Comparison of ENCODE assay signal across 16 mouse cellular contexts in the genomic region with DNA sequence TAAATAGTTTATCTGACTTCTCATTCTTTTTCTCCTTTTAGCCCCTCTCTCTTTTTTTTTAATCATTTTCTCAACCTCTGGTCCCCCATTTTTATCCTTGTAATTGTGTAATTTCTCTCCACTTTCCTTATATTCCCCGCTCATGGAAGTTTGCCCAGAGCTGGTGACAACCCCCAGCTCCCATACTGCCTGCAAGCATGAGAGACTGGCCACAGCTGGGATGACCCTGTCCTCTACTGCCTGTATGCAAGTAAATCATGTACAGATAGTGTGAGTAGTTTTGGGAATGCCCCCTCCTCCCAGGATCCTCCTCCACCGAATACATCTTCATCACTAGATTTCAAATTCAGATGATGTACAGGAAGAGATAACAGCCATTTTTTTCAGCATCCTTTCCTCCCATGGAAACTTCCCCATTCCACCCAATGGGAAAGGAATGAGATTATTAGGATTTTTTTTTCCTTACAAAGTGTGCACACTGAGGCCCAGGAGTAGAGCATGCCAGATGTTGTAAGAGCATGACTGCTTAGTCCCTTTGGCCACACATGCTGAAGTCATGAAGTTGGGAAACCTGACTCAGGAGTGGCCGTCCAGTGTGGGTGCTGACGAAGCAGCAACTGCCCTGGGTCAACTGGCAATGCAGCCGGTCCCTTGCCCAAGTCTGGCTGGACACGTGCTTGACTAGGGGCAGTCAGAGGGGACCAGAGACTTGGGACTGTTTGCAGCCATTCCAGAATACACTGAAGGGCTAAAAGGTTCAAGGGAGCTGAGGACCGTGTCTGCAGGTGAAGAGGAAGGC.
DNase-seq lines count a peak whose midpoint lies in the region; ATAC-seq and TF ChIP-seq lines count a peak whose summit lies in the region.
"Had no signal": no experiment of that assay in that cellular context is flagged by ENCODE, and none has a peak within 500 bp of the region (broad histone marks: within the 10 kb centered on the region; RNA-seq: fewer than 3 reads in every experiment).

No protein-coding gene starts in this region.

- no peak for TF ChIP-seq EP300 in lung, postnatal 0 days (IDR thresholded peaks at IDR 0.05)

- peaks cover 12% of the 10 kb centered on the region; the same call in 1 of the 2 replicates for H3K4me1 ChIP-seq in heart, embryonic 10.5 days
- no peaks in the 10 kb centered on the region for H3K4me1 ChIP-seq in lung, postnatal 0 days (ENCODE audit: insufficient read depth, low read depth, low read length)
- H3K4me1 ChIP-seq: liver, embryonic 12.5 days had no signal

- H3K9me3 ChIP-seq in heart, embryonic 10.5 days: no peaks in the 10 kb centered on the region
- no peaks in the 10 kb centered on the region for H3K9me3 ChIP-seq in lung, postnatal 0 days (ENCODE audit: low read length)
- H3K9me3 ChIP-seq: embryonic facial prominence, embryonic 13.5 days; liver, embryonic 12.5 days had no signal

- TF ChIP-seq CTCF in lung, postnatal 0 days (IDR thresholded peaks at IDR 0.05): no peak

- no peaks in the 10 kb centered on the region for H3K36me3 ChIP-seq in heart, embryonic 10.5 days
- H3K36me3 ChIP-seq in lung, postnatal 0 days (ENCODE audit: insufficient read depth, low read length): no peaks in the 10 kb centered on the region
- H3K36me3 ChIP-seq: embryonic facial prominence, embryonic 13.5 days; liver, embryonic 12.5 days had no signal

- no peaks in the 10 kb centered on the region for H3K27me3 ChIP-seq in heart, embryonic 10.5 days (ENCODE audit: insufficient read depth, poor library complexity, severe bottlenecking)
- no peaks in the 10 kb centered on the region for H3K27me3 ChIP-seq in lung, postnatal 0 days (replicated peaks; ENCODE audit: insufficient read depth, low read length)
- H3K27me3 ChIP-seq: CH12.LX; embryonic facial prominence, embryonic 13.5 days; liver, embryonic 12.5 days; Patski had no signal

- ATAC-seq in lung, postnatal 0 days: peak; percentile 61
- ATAC-seq: hindbrain, embryonic 16.5 days; liver, embryonic 12.5 days; Patski had no signal

- H3K4me2 ChIP-seq in lung, postnatal 0 days (replicated peaks; ENCODE audit: low read depth, low read length): no peak overlapping the region
- H3K4me2 ChIP-seq: embryonic facial prominence, embryonic 13.5 days; liver, embryonic 12.5 days had no signal

- H3K4me3 ChIP-seq in heart, embryonic 10.5 days: no peak overlapping the region
- H3K4me3 ChIP-seq in lung, postnatal 0 days (ENCODE audit: low read depth, low read length): no peak overlapping the region
- H3K4me3 ChIP-seq: embryonic facial prominence, embryonic 13.5 days; liver, embryonic 12.5 days had no signal

- H3K9ac ChIP-seq in lung, postnatal 0 days (replicated peaks; ENCODE audit: low read depth): no peak overlapping the region
- H3K9ac ChIP-seq: embryonic facial prominence, embryonic 13.5 days; liver, embryonic 12.5 days had no signal

- H3K27ac ChIP-seq in heart, embryonic 10.5 days: no peak overlapping the region
- no peak overlapping the region for H3K27ac ChIP-seq in lung, postnatal 0 days (ENCODE audit: low read length)
- H3K27ac ChIP-seq: embryonic facial prominence, embryonic 13.5 days; liver, embryonic 12.5 days had no signal

- intact Hi-C loops in heart, postnatal 25 days (cut with DNase I): no loop called here
- intact Hi-C loops in gastrocnemius, postnatal 14 days (cut with DNase I; ENCODE audit: low total_unique reads): no loop called here

- 73% methylated on average over 7 of the region's 7 CpGs for WGBS in heart, embryonic 10.5 days
- 44% methylated on average over 7 of the region's 7 CpGs for WGBS in lung, postnatal 0 days

- peak; percentile 14 for DNase-seq in heart, postnatal 25 days (ENCODE audit: low spot score)
- no peak for DNase-seq in heart, embryonic 10.5 days (ENCODE audit: low spot score)
- DNase-seq in lung, postnatal 0 days (ENCODE audit: low spot score): peak; percentile 40
- DNase-seq in lung, postnatal 25 days (ENCODE audit: low spot score): no peak
- DNase-seq in adipocyte (ENCODE audit: low spot score): peak; percentile 48
- DNase-seq in gastrocnemius, postnatal 14 days: peak; percentile 41
- no peak for DNase-seq in neural tube, embryonic 10.5 days (ENCODE audit: extremely low spot score, low spot score)
- DNase-seq in Muller cell, postnatal 12 days (ENCODE audit: inconsistent ontology term): no peak
- DNase-seq: cerebellum, postnatal 36 days; right cerebral cortex, postnatal 14 days; thymus, adult 2 months had no signal

Comparison
In these comparisons a context has a peak if more than half of its experiments do, and no peak if none do; other contexts are left out.
1. DNase-seq: peak in heart, postnatal 25 days (single experiment), lung, postnatal 0 days (single experiment), adipocyte (single experiment) and gastrocnemius, postnatal 14 days (single experiment); none in heart, embryonic 10.5 days (single experiment), lung, postnatal 25 days (single experiment), neural tube, embryonic 10.5 days (single experiment) and Muller cell, postnatal 12 days (single experiment).